ENCODE assay signal across 24 mouse cellular contexts in genomic region chr13:110941587-110941986, GRCm38 (mm10).
DNase-seq lines count a peak whose midpoint lies in the region; ATAC-seq and TF ChIP-seq lines count a peak whose summit lies in the region.
"Had no signal": no experiment of that assay in that cellular context is flagged by ENCODE, and none has a peak within 500 bp of the region (broad histone marks: within the 10 kb centered on the region; RNA-seq: fewer than 3 reads in every experiment).

No protein-coding gene starts in this region.

- H3K27me3 ChIP-seq in heart, embryonic 15.5 days = no peaks in the 10 kb centered on the region
- H3K27me3 ChIP-seq: embryonic facial prominence, embryonic 15.5 days; neural tube, embryonic 12.5 days had no signal

- no peaks in the 10 kb centered on the region for H3K36me3 ChIP-seq in heart, embryonic 15.5 days
- H3K36me3 ChIP-seq: embryonic facial prominence, embryonic 15.5 days; hindbrain, embryonic 10.5 days; neural tube, embryonic 12.5 days had no signal

- 28% methylated on average over 1 of the region's 1 CpGs for WGBS in heart, embryonic 15.5 days

- H3K9me3 ChIP-seq in heart, embryonic 15.5 days (replicated peaks) = no peaks in the 10 kb centered on the region
- H3K9me3 ChIP-seq: embryonic facial prominence, embryonic 15.5 days; hindbrain, embryonic 10.5 days; neural tube, embryonic 12.5 days had no signal

- H3K4me3 ChIP-seq in bone marrow macrophage, adult 2 months (ENCODE audit: insufficient read depth, low read length) = no peak overlapping the region
- no peak overlapping the region for H3K4me3 ChIP-seq in heart, embryonic 15.5 days
- H3K4me3 ChIP-seq: embryonic facial prominence, embryonic 15.5 days; hindbrain, embryonic 10.5 days; layer of hippocampus, adult 2 months; neural tube, embryonic 12.5 days had no signal

- H3K4me2 ChIP-seq in heart, embryonic 15.5 days = no peak overlapping the region
- H3K4me2 ChIP-seq: embryonic facial prominence, embryonic 15.5 days; neural tube, embryonic 12.5 days had no signal

- DNase-seq in heart, adult 8-10 months (ENCODE audit: low spot score) = peak; percentile 28
- no peak for DNase-seq in heart, postnatal 4 days
- DNase-seq in skeletal muscle tissue, adult 2 months (ENCODE audit: low read depth, low spot score) = peak; percentile 72
- no peak for DNase-seq in spleen, adult 18-20 months
- DNase-seq in thymus, postnatal 25 days = no peak
- DNase-seq: adrenal gland, postnatal 14 days; cerebellum, adult 11 months; cerebellum, postnatal 14 days; gastrocnemius, postnatal 14 days; kidney, adult 8-10 months; kidney, postnatal 14 days; layer of hippocampus, postnatal 36 days; left cerebral cortex, postnatal 4 days; liver; liver, postnatal 0 days; lung, postnatal 14 days; right cerebral cortex, postnatal 4 days had no signal

- H3K27ac ChIP-seq in bone marrow macrophage, adult 2 months (ENCODE audit: insufficient read depth, low read depth, low read length) = peak overlapping the region; percentile 67
- peak overlapping the region; percentile 63 for H3K27ac ChIP-seq in heart, embryonic 15.5 days
- H3K27ac ChIP-seq: embryonic facial prominence, embryonic 15.5 days; hindbrain, embryonic 10.5 days; layer of hippocampus, adult 2 months; neural tube, embryonic 12.5 days had no signal

- TF ChIP-seq CTCF in bone marrow macrophage, adult 2 months (IDR thresholded peaks at IDR 0.05; ENCODE audit: low read depth, low read length) = no peak

- 0 out of 2 replicates have a peak, but pooled peaks have one; percentile 58 for ATAC-seq in heart, embryonic 15.5 days (replicated peaks; ENCODE audit: insufficient number of reproducible peaks, insufficient read depth, low FRiP score, low read depth)
- ATAC-seq: activated CD4-positive, CD25-positive, alpha-beta regulatory T cell, adult 4 months; liver, postnatal 0 days had no signal

- H3K9ac ChIP-seq in heart, embryonic 15.5 days = no peak overlapping the region
- H3K9ac ChIP-seq: embryonic facial prominence, embryonic 15.5 days; liver, postnatal 0 days; neural tube, embryonic 12.5 days had no signal

- H3K4me1 ChIP-seq in bone marrow macrophage, adult 2 months (ENCODE audit: control insufficient read depth, insufficient read depth, low read length) = peaks cover 36% of the 10 kb centered on the region
- peaks cover 10% of the 10 kb centered on the region for H3K4me1 ChIP-seq in heart, embryonic 15.5 days (replicated peaks)
- H3K4me1 ChIP-seq: hindbrain, embryonic 10.5 days; neural tube, embryonic 12.5 days had no signal

- no peak for TF ChIP-seq POLR2A in bone marrow macrophage, adult 2 months (IDR thresholded peaks at IDR 0.05; ENCODE audit: borderline replicate concordance, low read depth, low read length)

Comparison
In these comparisons a context has a peak if more than half of its experiments do, and no peak if none do; other contexts are left out.
1. DNase-seq: peak in heart, adult 8-10 months (single experiment) and skeletal muscle tissue, adult 2 months (single experiment); none in heart, postnatal 4 days (single experiment), spleen, adult 18-20 months (0 of 2) and thymus, postnatal 25 days (single experiment).